Mouse (Mus musculus) embryonic fibroblast, embryonic 13.5 days (primary cell): ENCODE results near the gene Abca14.

Experiments used
- CTCF ChIP-seq: IDR thresholded peaks from 2 replicates; pipeline ENCODE4 v1.5.1; 2011; ENCODE audit warnings: mild to moderate bottlenecking, control low read depth, low read length, moderate library complexity, borderline replicate concordance; ENCODE audit not compliant: insufficient read depth
- POLR2A ChIP-seq: IDR thresholded peaks from 2 replicates; pipeline ENCODE4 v1.6.1; 2011; ENCODE audit warnings: low read depth, mild to moderate bottlenecking, control low read depth, low read length, moderate library complexity

DNA sequence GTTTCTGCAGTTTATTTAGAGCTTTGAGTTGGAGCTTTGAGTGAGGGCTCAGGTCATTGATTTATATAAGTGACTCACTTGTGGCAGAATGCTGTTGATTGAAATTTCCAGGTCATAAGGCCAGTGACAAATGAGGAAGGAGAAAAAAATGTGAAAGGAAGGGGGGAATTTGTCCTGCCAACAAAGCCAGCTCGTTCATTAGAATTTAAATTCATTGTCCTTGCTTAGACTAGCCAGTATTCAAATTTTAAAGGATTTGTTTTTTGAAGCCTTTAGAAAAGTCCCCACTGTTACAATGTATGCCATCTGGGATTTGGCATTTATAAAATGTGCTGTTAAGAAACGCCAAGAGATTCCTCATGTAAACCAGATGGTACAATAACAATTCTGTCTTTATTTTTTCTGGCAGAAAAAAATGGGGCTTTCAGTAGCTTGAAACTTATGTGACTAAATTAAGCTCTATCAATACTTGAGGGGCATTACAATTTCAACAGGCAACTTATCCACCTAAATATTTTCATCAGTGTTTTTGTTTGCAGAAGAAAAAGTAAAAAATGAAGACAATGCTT is 46.8 kb upstream of the Abca14 start:
- no peak for TF ChIP-seq CTCF
- no peak for TF ChIP-seq POLR2A
